Mouse (Mus musculus) testis, adult 2 months (tissue): ENCODE results near the gene Mboat1. TPM values are rescaled to one million over a fixed set of nuclear protein-coding genes. Genes with fewer than 3 reads are reported as not detected.

ENCODE experiments used
- H3K27ac ChIP-seq: fragments of 200-500 bp; 2 replicates; pipeline ENCODE4 v1.5.1; 2012; ENCODE audit warnings: low read depth, low read length; ENCODE audit not compliant: control insufficient read depth, insufficient read depth
- H3K27me3 ChIP-seq: fragments of 200-500 bp; 2 replicates; pipeline ENCODE4 v1.6.1; 2012; ENCODE audit warnings: mild to moderate bottlenecking, low read length, moderate library complexity; ENCODE audit not compliant: control insufficient read depth, insufficient read depth
- H3K36me3 ChIP-seq: fragments of 200-500 bp; 2 replicates; pipeline ENCODE4 v1.6.1; 2012; ENCODE audit warnings: mild to moderate bottlenecking, low read length; ENCODE audit not compliant: control insufficient read depth, insufficient read depth
- H3K4me1 ChIP-seq: fragments of 200-500 bp; 2 replicates; pipeline ENCODE4 v1.6.1; 2012; ENCODE audit warnings: low read length; ENCODE audit not compliant: control insufficient read depth, insufficient read depth
- H3K4me3 ChIP-seq: fragments of 200-500 bp; 2 replicates; pipeline ENCODE4 v1.5.1; 2012; ENCODE audit warnings: low read depth, mild to moderate bottlenecking, low read length, moderate library complexity, mixed read lengths; ENCODE audit not compliant: control insufficient read depth
- CTCF ChIP-seq: fragments of 200-500 bp; IDR thresholded peaks from 2 replicates; pipeline ENCODE4 v1.5.1; 2012; ENCODE audit warnings: low read depth, mild to moderate bottlenecking, inconsistent platforms, low read length, moderate library complexity; ENCODE audit not compliant: control insufficient read depth, insufficient read depth, insufficient replicate concordance
- POLR2A ChIP-seq: fragments of 200-500 bp; IDR thresholded peaks from 2 replicates; pipeline ENCODE4 v1.6.1; 2012; ENCODE audit warnings: low read depth, mild to moderate bottlenecking, inconsistent platforms, low read length, moderate library complexity; ENCODE audit not compliant: control insufficient read depth
- polyA plus RNA-seq: library from polyadenylated mRNA; depleted of rRNA; stranded (reverse); fragments of >200 nt; gene quantifications from 2 replicates; pipeline ENCODE4 v1.2.3, GENCODE M21; 2012

The Mboat1 gene
- polyA plus RNA-seq, 1 experiment = 0.44 TPM

DNA sequence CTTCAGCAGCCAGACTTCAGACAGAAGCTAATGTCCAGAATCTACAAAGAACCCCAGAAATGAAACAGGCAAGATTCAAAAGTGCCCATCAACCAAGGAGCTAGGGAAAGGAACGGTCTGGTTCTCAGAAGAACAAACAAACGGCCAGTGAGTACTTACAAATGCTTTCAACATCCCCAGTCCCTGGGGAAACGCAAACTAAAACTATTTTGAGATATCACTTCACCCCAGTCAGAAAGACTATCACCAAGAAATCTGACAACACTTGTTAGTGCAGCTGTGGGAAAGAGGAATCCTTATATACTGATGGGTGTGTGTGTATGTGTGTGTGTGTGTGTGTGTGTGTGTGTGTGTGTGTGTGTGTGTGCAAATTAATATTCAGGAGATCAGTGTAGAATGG is 116.4 kb downstream of the Mboat1 start:
- H3K36me3 ChIP-seq = no peaks in the 10 kb centered on the region
- TF ChIP-seq POLR2A = no peak
- TF ChIP-seq CTCF = no peak
- H3K27ac ChIP-seq = no peak overlapping the region
- H3K4me3 ChIP-seq = no peak overlapping the region
- H3K4me1 ChIP-seq = no peaks in the 10 kb centered on the region
- no peaks in the 10 kb centered on the region for H3K27me3 ChIP-seq

DNA sequence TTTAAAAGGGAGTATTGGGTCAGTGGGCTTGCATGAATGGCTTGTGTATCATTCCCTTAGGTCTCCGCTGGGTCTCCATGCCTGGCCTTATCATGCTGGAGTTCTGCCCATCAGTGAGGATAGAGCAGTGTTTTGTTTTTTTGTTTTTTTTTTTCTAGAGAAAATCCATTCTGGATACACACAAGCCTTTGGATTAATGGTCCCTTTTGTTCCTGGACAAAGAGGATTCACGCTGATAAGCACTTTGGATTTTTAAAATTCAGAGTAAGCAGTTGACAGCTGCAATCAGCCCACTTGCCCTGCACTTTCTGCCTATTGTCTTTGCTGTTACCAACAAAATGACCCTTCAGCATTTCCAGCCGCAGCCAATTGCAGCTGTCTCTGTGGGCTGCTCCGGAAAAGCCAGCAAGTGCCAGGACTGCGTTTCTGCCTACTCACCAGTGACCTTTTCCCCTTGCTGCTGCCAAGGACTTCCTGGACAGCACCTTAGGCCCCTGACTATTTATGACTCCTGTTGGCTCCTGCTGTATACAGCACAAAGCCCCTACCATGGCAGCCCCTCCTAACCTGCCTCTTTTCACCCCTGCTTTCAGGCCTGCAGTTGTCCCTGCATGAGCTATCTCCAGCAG is 117.5 kb downstream of the Mboat1 start:
- H3K4me3 ChIP-seq = no peak overlapping the region
- no peaks in the 10 kb centered on the region for H3K36me3 ChIP-seq
- H3K4me1 ChIP-seq = no peaks in the 10 kb centered on the region
- TF ChIP-seq POLR2A (no peak), CTCF (no peak)
- no peaks in the 10 kb centered on the region for H3K27me3 ChIP-seq
- H3K27ac ChIP-seq = peak overlapping the region; percentile 54

DNA sequence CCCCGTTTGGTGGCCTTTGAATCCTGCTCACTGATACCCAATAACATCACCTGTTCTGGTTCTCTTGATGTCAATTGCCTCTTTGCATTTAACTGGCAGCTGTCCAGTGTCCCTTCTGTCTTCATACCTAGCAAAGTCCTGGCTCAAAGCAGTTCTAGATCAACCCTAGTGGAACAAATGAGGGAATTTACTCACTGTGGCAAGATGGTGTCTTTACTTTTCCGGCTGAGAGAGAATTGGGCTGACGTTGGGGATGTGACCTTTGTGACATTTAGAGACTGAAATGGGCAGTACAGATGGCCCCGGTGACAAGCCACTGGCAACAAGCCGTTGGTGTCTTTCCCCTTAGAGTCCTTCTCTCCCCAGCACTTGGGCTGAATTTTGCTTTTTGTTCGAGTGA is 118.1 kb downstream of the Mboat1 start:
- H3K36me3 ChIP-seq = no peaks in the 10 kb centered on the region
- no peaks in the 10 kb centered on the region for H3K4me1 ChIP-seq
- no peak overlapping the region; the same call in 1 of the 2 replicates for H3K27ac ChIP-seq
- H3K4me3 ChIP-seq = no peak overlapping the region
- H3K27me3 ChIP-seq = no peaks in the 10 kb centered on the region
- TF ChIP-seq CTCF (no peak), POLR2A (no peak)

DNA sequence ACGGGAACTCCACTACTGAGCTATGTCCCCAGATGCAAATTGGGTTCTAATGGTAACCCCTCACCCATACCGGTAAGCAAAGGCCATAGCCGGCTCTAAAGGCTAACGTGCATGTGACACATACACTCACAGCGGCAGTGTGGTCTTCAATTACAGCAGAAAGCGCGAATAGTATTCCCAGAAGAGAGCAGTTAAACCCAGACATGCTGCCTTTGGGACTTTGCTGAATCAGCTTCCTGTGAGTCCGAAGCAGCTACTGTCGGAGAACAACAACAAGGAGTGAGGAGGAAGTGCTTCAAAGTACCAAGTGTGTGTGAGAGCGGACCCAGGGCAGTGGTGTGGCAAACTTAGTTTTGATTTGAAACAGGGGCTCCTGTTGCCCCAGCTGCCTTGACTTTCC is 122.5 kb downstream of the Mboat1 start:
- Histone ChIP-seq H3K4me1 (no peaks in the 10 kb centered on the region), H3K27ac (no peak overlapping the region), H3K36me3 (no peaks in the 10 kb centered on the region), H3K4me3 (no peak overlapping the region), H3K27me3 (no peaks in the 10 kb centered on the region)
- no peak for TF ChIP-seq CTCF
- no peak for TF ChIP-seq POLR2A

DNA sequence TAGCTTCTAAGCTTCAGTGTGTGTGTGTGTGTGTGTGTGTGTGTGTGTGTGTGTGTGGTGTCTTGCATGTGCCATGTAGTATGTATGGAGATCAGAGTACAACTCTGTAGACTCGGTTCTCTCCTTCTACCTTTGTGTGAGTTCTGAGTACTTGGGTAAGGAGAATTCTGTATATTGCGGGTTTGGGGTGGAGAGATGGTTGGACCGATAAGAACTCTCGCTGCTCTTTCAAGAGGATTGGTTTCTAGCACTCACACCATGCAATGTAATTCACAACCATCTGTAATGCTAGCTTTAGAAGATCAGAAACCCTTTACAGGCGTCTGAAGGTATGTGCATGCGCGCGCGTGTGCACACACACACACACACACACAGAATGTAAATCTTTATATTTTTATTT is 123.0 kb downstream of the Mboat1 start:
- no peaks in the 10 kb centered on the region for H3K27me3 ChIP-seq
- no peaks in the 10 kb centered on the region for H3K4me1 ChIP-seq
- no peak overlapping the region for H3K4me3 ChIP-seq
- H3K36me3 ChIP-seq = no peaks in the 10 kb centered on the region
- no peak overlapping the region for H3K27ac ChIP-seq
- no peak for TF ChIP-seq CTCF
- TF ChIP-seq POLR2A = no peak

DNA sequence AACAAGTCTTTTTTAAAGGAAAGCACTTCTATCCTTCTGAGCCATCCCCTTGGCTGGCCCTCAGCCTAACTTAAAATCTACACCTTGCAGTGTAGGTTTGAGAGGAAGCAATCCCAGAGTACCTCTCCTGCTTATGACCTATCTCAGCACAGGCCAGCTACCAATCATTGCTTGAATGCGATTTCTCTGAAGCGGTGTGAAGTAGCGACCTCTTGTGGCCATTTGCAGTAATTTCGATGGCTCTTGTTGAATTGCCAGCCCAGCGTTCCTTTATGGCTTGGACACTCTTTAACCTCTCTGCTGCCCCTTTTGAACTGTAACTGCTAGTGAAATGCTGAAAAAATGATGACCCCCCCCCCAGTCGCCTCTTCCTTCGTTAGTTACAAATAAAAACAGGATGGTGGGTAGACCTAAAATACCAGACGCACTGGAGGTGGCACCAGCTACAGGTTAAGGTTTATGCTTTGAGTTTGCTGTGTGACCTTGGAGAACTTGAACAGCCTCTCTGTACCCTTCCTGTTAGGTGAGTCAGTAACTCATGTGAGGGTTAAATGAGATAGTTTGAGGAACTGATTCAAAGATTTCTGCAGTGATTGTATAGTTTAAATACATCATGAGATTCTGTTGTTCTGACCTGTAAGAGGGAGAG is 123.7 kb downstream of the Mboat1 start:
- Histone ChIP-seq H3K36me3 (no peaks in the 10 kb centered on the region), H3K4me3 (no peak overlapping the region), H3K27ac (no peak overlapping the region), H3K4me1 (no peaks in the 10 kb centered on the region), H3K27me3 (no peaks in the 10 kb centered on the region)
- TF ChIP-seq CTCF = peak; percentile 51; the same call in 1 of the 2 replicates
- no peak for TF ChIP-seq POLR2A

DNA sequence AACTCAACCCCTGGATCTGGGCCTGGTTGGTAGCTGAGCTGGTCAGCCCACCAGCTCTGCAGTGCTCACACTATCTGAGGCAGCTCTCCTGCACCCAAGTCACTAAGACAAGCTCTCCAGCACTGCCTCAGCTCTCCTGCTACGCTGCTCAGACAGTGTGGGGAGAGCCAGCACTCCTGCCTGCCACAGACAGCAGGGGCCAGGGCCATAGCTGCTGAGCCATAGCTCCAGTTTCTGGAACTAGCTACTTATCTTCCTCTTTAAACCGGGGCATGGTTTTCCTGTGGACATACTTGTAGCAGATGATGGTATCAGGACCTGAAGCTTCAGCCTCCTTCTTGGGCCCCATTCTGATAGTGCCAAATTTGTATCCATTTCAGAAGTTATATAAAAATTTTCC is 127.4 kb downstream of the Mboat1 start:
- Histone ChIP-seq H3K36me3 (no peaks in the 10 kb centered on the region), H3K27ac (no peak overlapping the region), H3K4me1 (peaks cover 2% of the 10 kb centered on the region; the same call in 1 of the 2 replicates), H3K4me3 (no peak overlapping the region), H3K27me3 (no peaks in the 10 kb centered on the region)
- TF ChIP-seq CTCF = no peak

DNA sequence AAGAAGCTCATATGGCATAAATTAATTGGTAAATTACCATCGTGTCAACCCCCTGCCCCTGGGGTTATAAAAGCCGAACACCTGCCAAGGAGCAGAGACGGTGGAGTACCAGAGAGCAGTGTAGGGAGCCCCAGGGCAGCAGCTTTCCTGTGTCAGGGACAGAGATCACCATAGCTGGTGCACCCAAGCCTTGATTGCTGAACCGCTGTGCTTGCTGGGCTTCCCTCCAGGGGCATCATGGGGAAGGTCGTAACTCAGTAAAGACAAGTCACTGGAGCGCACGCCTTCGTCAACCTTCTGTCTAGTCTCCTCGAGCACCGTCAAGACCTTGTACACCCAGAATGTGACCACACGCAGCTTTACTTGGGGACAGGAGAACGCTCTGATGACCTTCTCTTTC is 128.0 kb downstream of the Mboat1 start:
- Histone ChIP-seq H3K27me3 (no peaks in the 10 kb centered on the region), H3K4me3 (no peak overlapping the region), H3K36me3 (no peaks in the 10 kb centered on the region), H3K27ac (no peak overlapping the region), H3K4me1 (peaks cover 2% of the 10 kb centered on the region; the same call in 1 of the 2 replicates)
- TF ChIP-seq CTCF (no peak), POLR2A (no peak)
